Mouse (Mus musculus) adrenal gland, postnatal 10 days (tissue): ENCODE results near the gene Entpd7. TPM values are rescaled to one million over a fixed set of nuclear protein-coding genes. Genes with fewer than 3 reads are reported as not detected.

Experiments used
- DNase-seq: peaks from one replicate; pipeline ENCODE4 v3.0.0; 2021; ENCODE audit warnings: mixed read lengths
- long read RNA-seq, 2 experiments: library from polyadenylated mRNA; stranded (forward); transcript quantifications; one replicate each; pipeline ENCODE4 v2.0.0; 2021
- total RNA-seq, 2 experiments: library from RNA; stranded (reverse); gene quantifications; 2 replicates each; pipeline ENCODE4 v1.2.3; 2021

Gene Entpd7
- total RNA-seq: 10 to 100 TPM; 14.2 to 15.5 TPM
- long read RNA-seq, experiment 1, partial matches to known transcripts: 0 of 4 reads
- long read RNA-seq, experiment 1, other reads (novel, unspliced or antisense): 3 of 4 reads
- long read RNA-seq, experiment 2, partial matches to known transcripts: 0 of 3 reads
- long read RNA-seq, experiment 2, other reads (novel, unspliced or antisense): 3 of 3 reads

DNA sequence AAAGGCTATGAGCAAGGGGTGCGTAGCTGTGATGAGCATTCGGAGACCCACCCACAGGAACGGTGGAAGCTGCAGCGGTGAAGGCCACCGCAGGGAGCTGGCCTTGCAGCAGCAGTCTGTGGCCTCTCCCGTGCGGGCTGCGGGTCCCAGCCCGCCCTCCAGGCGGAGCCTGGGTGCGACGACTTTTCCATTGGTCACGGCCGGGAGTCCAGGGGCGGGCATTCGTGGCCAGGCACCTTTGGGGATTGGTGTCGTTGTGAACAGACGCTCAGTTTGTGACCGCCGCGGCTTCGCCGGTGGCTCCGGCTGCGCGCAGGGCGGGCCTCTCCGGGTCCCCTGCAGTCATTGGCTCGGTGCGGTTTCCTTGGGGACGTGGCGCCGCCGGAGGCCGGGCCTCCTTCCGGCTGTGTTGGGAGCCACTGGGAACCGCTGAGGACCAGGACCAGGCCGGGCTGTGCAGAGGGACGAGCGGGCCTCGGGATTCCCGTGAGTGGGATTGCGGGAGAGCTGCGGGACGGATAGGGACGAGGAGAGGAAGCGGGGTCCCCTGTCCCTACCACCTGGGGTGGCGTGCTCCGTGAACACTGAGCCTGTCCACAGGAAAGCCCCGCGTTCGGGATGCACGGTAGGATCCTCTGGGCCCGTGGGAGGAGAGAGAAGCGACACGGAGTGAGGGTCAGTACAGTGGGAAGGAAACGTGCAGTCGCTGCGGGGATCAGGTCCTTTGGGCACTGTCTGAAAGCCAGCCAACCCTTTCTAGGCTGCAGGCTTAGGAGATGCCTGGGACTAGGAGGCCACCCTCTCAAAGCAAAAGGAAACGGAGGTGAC is at the start of gene Entpd7:
Gene Entpd7 (plus strand): TSS at position 254 of the 828 bp plus-strand sequence.
- peak; percentile 98 for DNase-seq

DNA sequence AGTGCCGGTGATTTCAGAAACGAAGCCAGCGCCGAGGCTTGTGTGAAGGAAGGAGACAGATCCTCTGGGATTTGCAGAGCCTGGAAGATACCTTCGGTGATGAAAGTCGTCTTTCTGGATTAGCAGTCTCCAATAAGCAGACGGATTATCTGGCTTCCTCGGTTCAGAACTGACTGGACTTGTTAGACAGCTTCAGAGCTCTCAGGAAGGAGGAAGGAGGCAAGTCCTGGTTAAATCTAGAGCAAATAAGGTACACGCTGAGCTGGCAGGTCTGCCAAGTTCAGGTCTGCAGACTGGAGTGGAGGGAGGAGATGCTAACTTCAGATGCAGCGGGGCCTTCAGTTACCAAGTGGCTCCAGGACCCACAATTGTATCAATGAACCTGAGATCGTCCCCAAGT is 47.6 kb upstream of the Entpd7 start:
- no peak for DNase-seq

DNA sequence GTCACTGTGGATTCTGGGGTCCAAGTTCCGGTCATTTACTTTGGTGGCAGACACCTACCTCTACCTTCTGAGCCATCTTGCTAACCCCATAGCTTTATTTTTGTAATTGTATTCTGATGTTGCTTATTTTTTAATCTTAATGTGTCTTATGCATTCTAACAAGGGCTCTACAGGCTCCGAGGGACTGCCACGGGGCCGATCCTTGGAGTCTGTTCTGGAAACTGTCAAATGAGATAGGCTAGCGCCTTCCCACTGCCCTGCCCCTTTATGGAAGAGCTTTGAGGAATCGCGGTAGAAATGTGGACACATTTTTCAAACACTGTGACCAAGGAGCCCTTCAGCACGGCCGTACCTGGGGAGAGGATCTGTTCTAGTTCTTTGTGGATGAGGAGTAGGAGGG is 46.6 kb upstream of the Entpd7 start:
- no peak for DNase-seq

DNA sequence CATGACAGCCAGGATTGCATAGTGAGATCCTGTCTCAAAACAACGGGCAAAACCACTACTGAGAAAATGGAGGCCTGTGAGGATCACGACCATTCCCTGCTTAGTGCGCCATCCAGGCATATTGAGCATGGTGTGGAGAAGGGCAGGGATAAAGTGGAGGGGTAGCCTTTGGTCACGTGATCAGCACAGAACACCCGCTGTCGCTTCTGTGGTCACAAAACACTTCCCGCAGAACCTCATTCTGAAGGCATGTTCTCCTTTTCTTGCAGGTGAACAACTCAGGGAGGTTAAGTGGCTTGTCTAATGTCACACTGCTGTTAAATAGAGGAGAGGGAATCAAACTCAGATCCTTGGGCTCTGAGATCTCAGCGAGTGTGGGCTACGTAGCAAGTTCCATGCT is 44.0 kb upstream of the Entpd7 start:
- no peak for DNase-seq

DNA sequence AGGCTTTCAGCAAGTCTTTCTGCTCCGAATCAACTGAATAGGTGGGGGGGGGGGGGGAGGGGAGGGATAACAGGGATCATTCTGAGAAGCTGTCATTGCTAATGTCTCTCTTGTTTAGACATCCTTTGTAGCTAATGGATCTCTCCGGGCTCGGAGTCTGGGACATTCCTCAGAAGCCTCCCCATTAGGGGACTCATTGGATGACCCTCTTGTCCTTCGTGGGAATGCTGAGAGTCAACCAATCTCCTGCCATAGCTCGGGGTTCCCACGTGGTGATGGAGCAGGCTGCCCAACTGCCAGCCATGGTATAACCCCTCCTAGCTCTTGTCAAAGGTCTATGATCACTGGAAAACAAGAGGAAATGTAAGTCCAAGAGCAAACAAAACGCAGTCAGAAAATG is 42.6 kb upstream of the Entpd7 start:
- no peak for DNase-seq

DNA sequence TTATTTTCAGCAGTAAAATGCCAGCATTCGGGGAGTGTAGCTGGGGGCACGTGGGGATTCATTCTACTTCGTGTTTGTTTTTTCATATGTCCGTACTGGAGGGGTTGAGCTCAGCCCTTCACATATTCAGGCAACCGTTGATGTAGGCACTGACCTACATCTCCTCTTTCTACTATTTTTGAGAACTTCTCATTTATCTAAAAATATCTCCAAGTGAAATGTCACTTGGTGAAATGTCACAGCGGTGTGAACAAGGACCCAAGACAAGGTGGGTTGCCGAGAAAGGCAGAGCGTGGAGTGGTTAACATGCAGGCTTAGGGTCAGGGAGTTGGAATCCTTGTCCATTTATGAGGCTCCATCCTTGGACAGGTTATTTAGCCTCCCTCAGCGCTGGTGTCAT is 42.2 kb upstream of the Entpd7 start:
- DNase-seq: no peak

DNA sequence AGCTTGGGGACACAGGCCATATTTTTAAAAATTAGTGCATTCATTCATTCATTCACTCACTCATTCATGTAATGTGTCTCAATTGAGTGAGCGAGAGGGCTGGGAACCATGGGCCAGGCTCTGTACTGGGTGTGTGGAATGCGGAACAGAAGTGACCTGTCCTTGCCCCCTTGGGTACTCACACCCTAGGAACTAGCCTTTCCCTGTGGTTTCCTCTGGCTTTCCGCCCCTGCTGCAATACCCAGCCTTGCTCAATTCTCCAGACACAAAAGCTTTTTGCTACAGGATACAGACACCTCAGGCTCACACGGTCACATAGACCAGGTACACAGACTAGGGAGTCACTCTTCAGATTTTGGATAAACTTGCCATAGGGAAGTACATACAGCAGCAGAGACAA is 41.1 kb upstream of the Entpd7 start:
- DNase-seq: peak; percentile 60

DNA sequence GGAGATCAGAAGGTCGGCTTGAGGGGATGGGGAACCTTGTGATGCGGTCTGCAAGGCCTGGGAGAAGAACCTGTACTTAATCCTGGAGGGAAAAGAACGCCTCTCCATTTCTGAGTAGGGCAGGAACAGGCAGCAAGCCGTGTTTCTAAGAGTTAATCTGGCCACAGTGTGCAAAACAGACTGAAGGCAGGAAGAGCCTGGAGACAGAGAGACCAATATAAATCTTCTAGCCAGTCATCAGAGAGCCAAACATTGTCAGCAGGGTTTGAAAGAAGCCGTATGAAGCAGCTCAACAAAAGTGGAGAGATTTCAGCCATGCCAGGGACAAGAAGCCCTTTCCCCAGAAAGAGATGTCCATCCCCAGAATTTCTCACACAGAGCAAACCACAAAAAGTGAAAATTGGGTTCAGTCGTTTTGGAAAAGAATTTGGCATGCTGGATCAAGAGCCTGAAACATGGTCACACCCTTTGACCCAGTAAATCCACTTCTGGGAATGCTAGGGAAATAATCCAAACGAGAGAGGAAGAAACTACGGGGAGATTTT is 38.2 kb upstream of the Entpd7 start:
- DNase-seq: no peak

DNA sequence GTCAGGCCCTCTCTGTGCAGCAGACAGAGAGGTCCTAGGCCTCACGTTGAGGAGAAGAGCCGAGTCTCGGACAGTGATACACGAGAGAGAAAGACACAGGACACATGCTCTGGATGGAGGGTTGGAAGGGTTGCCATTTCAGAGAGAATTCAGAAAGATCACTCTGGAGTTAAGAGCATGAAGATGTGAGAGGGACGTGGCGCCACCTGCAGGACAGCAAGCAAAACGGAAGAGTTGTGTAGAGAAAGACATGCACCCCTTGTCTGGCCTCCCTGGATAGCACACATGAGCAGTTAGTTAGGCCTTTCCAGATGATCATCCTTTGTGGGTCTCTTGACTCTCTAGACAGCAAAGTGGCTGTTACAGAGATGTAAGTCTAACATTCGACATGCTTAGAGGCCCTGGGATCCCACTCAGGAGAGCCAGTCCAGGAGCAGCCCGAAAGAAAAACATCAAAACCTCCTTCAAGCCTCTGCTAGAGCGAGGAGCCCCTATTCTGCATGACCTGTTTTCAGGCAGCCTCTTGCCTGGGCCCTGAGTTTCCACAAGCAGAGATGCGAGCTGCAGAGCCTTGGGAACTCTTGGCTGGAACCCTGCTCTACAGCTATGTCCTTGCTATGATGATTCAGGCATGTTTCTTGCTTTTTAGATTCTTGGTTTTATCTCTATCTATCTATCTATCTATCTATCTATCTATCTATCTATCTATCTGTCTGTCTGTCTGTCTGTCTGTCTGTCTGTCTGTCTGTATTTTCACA is 33.6 kb upstream of the Entpd7 start:
- DNase-seq: peak; percentile 80

DNA sequence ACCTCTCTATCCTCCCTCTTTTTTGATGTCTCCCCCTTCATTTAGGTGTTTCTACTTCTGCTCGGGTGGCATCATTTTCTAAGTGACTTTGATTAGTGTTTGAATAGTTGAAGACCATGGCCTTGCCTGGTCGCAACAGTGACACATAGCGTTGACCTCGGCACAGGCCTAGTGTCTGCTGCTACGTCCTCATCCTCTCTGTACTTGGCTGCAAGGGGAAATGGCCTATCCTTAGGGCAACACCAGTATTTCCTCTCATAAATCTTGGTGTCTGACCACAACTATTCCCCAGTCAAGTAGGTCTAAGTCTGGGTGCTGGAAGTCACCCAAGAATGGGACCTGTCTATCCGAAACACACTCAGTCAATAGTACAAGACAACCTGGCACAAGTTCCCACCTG is 29.8 kb upstream of the Entpd7 start:
- DNase-seq: peak; percentile 45

DNA sequence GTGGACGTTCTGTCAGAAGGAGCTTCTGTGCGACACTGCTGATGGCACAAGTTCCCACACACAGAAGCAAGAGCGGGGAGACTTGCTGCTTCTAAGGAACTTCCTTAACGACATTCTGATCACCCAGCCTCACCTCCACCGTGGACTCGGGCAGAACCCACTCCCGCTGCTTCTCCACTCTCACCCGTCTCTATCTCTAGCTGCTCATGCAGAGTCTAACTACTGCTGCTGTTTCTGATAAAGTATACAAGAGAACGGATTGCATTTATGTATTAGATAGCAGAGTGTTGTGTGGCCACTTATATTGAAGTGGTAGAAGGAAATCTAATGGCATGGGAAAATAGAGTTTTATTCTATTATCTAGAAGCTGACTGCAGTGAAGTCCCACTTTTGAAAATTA is 28.7 kb upstream of the Entpd7 start:
- no peak for DNase-seq

DNA sequence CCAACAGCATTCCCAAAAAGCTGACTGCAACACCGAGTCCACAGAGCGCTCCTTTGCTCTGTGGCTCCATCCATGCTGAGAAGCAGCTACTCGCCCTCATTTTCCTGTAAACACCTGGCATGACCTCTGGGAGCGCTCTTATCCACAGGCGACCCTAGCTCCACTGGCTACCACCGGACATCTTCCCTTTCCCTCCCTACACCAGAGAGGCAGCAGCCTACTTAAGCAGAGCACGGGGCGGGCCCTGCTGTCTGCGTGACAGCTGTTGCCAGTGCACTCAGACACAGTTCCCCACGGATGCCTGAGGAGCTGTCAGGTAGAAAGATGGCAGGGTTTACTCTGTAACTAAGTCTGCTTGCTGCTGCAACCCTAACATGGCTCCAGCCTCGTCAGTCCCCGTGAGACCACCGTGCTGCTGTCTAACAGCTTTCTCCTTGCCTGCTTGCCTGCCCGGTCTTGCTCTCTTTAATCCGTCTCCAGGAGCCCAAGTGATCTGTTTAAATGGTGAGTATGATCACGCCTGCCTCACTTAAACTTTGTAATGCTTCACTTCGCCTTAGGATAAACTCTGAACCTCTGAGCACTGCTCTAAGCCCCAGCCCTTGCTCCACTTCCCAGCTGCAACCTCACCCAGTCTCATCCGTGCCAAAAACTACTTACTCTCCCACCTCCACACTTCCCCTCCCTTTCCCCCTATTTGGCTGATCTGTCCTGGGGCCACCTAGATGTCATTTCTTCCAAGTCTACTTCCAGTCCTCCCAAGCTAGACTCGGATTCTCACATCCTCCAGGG is 27.1 kb upstream of the Entpd7 start:
- peak; percentile 42 for DNase-seq

DNA sequence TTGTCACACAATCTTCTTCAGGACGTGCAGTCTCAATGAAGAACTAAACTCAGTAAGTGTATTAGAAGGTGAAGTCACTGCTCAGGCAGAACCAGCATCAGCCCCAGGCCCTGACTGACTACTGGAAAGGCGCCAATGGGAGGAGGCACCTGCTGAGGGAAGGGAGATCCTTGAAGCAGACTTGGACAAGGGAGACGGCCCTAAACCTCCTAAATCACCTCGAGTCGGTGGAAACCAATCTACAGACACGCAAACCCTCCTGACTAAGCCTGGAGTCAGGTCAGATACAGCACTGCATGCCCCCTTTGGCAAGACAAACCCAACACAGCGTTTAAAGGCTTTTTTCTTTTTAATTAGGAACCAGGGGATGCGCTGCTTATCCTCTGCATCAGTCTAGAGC is 26.0 kb upstream of the Entpd7 start:
- DNase-seq: no peak

DNA sequence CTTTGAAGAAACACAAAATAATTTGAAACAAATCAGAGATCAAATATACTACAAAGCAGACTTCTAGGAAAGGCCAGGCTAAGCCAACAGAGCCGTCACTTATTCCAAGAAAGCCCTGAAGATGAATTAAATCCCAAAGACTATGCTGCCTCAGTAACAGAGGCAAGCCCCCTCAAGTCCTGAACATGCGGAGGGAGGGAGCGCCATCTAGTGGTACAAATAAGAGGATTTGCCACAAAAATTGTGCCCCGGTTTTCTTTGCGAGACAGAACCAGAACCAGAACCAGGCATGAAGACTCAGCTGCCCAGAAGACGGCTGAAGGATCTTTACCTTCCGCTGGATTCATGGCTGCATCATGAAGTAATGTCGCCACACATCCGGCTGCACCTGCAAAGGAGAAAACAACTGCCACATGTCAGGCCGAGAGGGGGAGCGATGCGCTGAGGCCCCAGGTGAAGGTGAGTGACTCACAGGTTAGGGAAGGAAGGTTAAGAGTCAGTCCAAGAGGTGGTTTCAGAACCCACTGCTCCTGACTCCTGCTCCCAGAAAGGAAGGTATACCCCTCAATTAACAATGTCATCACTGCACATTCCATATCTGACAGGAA is 23.9 kb upstream of the Entpd7 start:
- peak; percentile 55 for DNase-seq

DNA sequence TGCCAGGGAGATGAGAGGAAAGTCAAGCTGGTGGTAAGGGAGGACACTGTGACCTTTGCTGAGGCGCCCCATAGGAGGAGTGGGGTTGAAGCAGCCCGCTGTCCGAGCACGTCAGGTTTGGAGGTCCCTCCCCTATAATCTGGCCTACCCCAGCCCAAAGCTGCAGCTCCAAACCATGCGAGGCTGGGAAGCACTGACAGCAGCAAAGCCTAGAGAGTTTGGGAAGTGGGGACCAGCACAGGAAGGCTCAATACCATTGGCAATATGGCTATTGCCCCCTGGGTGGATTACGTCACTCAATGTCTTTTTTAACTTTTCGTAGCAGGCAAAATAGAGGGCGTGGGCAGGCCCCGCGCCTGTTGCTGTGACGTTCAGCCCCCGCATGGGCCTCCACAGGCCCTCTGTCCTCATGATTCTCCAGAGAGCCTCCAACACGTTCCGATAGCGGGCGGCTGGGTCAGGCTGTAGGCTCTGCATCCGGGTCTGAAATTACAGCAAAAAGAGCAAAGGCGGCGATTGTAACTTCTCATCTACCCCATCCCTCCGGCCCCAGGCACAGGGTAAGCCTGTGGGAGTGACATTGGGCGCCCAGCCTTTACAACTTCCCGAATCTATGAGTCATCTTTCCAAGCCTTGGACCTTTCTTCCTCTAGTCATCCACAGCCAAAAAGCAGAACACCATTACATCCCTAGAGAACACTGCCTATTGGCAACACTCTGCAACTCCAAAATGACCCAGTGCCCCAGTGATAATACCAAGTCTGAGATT is 22.6 kb upstream of the Entpd7 start:
- DNase-seq: peak; percentile 59

DNA sequence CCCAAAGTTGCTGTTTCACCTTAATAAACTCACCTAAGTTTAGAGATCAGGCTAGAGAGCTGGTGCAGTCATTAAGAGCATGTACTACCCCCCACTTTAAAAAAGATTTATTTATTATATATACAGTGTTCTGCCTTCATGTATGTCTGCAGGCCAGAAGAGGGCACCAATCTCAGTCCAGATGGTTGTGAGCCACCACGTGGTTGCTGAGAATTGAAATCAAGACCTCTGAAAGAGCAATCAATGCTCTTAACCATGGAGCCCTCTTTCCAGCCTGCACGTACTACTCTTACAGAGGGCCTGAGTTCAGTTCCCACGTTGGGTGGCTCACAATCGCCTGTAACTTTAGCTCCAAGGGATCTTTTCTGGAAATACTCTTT is 22.1 kb upstream of the Entpd7 start:
- DNase-seq: no peak

DNA sequence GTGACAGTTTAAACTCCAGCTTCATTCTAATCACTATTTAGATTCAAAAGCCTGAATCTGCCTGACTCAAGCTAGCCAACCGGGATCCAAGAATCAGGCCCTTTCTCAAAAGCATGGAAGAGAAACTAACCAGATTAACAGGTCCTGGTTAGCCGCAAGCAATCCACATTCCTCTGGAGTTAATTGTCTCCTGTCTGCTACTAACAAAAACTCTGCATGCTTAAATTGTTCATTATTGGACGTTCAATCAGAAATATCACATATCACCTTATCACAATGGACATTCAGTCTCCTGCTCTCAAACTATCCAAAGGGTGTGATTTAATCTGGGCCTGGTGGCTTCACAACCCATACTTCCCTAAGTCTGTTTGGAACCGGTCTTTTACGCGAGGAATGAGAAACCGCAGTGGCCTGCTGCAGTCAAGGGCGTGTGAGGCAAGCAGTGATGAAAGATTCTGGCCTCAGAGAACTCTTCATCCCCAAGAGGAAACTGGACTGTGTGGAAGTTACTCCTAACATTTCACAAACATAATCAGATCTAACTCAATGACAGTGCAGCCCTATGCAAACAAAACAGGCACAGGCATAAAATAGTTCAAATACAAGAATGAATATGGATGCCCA is 20.2 kb upstream of the Entpd7 start:
- DNase-seq: peak; percentile 61

DNA sequence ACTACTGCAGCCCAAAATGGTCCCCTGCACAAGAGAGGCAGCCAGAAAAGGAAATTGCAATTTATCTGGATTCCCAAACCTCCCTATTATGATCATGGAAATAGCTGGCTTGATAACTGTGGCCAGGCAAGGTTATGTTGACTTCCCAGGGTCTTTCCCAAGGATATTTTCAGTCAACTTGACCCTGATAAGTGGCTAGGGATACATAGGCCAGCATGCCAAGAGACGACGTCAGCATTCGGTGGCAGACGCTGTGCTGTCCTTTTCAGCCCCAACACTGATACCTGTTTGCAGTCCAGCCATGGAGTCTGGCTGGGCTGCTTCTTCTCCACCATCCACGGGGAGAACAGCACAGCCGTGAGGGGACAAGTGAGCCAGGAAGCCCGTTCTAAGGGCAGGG is 18.4 kb upstream of the Entpd7 start:
- DNase-seq: peak; percentile 66

DNA sequence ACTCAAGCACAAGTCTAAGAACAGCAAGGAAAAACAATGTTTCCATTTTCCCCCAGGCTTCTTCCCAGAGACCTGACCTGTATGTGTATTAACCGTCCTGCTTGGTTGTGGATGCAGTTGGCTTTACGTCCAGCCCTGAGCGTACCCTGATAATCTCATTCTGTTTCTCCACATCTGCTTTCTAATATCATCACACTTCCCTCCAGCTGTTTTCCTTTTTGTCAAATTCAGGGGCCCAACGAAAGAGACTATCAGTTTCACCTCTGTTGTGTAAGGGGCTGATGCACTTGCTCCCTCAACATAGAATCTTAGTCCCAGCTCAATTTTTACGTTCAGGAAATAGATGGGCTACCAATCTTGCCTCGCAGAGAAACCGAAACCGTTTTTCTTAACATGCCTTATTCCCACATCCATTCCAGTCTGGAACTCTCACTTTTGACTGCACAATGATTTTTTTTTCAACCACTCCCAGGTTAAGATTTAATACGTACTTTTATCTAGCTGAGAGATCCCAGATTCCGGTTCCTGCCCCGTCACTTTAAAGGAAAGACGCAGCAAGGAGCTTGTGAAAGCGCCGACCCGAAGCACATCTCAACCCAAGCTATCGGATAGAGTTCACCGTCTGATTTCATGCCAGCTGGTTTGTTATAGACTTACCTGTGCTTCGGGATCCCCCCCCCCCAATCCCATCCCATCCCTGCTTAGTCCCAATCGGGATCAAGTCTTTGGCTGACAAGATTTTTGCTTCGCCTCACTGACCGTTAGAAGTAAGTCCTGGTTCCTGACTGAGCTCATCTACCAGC is 15.8 kb upstream of the Entpd7 start:
- DNase-seq: no peak

DNA sequence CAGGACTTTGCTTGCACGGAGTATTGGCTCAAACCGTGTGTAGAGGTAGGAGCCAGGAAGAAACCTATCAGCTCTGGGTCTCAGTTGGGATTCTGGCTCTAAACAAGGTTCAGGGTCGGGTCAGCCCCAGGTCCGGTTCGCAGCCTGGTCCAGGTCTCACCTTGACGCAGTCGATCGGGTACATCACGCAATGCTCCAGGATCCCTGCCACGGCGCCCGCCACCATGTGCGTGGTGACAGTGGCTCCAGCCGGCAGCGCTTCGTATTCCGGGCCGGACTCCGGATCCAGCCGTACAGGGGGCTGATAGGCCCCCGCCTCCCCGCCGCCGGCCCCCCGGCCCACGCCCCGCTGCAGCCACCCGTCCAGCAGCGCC is 15.2 kb upstream of the Entpd7 start:
- no peak for DNase-seq
